Mouse (Mus musculus): ENCODE measurements at regions not wholly inside any gene's neighbourhood (a gene's known extent, or its start where the extent isn't known, plus 50 kb on each side); places are given as distances from the start of the nearest gene placed in this dataset.

DNA sequence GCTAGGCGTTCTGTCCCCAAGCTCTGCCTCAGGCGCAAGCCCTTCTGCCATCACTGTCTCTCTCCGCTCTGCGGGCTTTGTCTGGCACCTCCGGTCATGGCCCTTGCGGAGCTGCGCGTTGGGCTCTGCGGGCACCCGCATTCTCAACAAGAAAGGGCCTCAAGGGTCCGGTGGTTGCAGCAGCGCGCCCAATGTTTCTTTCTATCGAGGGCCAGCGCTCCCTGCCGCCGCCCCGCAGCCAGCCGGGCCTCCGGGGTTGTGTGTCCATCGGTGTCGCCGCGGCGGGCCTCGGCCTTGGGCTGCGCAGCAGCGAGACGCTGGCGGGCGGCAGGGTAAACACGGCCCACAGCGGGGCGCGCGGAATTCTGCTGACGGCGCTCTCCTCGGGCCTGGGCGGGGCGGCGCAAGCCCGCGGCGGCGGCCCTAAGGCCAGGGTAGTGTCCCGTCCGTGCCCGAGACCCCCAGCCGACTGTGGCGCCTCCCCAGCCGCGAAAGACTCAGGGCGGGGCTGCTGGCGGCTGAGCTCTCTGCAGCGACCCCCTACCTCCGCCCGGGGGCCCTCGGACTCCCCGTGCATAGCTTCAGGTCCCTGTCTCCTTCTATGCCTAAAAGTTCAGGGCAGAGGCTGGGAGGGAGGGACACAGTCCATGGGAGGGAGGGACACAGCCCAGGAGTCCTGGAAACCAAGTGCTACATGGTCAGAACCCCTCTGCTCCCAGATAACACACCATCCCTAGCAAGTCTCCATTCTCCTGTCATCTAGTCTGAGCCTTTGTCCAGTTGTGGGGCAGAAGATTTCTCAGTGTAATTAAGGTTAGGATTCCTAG lies 80.9 kb downstream of the Efnb1 start:
- peak; percentile 10 to 48 for DNase-seq (ENCODE audit: low spot score in 2 of 2)

DNA sequence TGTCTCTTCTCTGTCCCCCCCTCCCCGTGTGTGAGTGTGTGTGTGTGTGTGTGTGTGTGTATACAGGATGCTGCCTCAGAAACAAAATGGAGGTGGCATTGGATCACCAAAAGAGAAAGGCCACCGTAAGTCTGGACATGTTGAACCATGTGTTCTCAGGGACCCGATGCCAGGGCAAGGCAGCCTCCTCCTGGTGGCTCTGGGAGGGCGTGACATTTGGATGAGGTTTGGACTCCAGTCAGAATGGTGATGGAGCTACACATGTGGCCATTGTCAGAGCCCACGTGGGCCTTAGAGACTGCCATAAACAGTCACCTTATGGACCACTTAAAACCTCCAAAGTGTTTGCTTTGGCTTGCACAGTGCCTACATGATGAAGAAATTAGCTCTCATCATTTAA lies 80.0 kb downstream of the Efnb1 start:
- no peak for DNase-seq (ENCODE audit: low spot score in 2 of 2)

DNA sequence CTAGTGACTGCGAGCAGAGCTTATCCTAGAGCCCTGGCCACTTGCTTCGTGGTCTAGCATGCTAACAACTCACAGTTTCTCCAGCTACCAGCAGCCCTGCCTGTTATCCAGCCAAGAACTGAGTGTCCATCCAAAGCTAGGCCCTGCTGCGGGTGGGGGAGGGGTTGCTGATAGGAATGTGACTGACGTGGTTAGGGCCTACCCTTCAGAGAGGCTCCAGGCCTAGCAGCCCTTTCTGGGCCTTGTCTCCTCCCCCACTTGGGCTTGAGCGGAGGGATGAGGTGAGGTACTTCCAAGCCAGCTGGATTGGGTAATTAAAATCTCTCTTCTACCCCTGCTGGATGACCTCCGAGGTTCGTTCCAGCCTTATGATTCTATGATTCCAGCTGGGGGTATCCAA lies 79.2 kb downstream of the Efnb1 start:
- no peak for DNase-seq (ENCODE audit: low spot score in 2 of 2)

DNA sequence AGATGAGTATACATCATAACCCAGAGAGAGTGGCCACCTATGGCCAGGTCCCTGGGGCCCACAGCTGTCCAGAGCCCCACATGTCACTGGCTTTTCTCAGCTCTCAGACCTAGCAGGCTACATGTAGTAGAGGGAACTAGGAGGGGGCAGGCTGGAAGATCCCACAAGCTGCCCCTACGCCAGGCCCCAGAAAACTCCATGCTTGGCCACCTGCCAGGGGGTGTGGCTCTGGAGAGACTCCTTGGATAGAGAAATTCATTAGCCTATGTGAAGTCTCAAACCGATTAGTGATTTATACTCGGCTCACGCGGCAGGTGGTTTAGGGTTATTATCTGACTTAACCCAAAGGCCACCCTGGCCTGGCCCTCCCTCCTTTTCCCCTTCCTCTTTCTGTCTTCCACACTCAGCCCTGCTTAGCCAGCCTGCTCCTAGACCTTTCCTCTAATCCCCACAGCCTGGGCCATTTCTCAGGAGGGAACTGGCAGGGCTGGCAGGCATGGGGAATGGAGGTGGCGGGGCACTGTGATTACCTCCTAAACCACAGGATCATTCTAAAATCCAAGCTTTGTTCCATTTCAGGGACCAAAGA lies 77.7 kb downstream of the Efnb1 start:
- no peak for DNase-seq (ENCODE audit: low spot score in 2 of 2)

DNA sequence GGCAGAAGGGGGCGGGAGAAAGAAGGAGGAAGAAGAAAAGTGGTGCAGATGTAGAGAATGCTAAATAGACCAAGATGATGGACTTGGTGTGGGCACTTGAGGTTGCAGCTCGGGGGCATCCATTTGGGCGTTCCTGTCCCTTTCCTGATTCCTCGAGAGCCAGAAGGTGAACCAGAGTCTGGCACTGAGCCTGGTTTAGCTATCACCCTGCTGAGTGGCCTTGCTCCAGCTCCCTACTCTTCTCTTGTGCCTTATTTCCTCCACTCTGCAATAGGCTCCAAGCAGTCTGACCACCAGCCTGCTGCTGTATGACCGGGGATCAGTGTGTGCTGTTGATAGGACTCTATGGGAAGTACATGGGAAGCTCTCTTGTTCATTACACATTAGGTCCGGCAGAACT lies 68.1 kb downstream of the Efnb1 start:
- DNase-seq (ENCODE audit: low spot score in 2 of 2): no peak

DNA sequence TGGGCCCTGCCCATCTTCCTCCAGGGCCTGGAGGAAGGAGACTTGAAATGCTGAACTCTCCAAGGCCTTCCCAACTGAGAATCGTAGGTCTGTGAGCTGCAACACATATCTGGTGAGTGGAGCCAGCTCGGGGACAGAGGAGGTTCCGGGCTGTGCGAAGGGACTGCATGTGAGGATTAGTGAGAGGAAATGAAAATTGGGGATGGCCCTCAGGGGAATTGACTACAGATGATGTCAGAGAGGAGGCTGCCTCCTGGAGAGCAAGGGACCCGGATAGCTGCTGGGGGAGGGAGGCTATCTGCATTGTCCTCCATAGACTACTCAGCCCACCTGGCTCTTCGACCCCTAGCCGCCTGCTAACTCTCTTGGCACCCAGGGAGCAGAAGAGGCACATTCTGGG lies 65.2 kb downstream of the Efnb1 start:
- DNase-seq (ENCODE audit: low spot score in 2 of 2): no peak

DNA sequence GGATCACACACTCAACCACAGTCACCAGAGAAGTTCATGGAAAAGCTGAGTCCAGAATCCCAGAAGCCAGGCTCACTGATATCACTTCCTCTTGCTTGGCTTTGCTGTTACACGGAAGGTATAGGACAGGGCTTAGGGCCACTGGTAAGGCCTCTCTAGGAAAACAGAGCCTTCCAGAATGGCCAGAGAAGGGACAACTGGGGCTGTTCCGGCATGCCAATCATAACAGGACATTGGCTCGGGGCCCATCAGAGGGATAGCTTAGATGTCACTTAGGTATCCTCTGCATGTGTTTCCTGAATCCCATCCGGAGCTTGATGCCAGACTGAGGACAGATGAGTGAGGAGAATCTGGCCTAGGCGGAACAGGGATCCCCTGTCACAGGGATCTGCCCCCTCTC lies 63.7 kb downstream of the Efnb1 start:
- DNase-seq (ENCODE audit: low spot score in 2 of 2): no peak

DNA sequence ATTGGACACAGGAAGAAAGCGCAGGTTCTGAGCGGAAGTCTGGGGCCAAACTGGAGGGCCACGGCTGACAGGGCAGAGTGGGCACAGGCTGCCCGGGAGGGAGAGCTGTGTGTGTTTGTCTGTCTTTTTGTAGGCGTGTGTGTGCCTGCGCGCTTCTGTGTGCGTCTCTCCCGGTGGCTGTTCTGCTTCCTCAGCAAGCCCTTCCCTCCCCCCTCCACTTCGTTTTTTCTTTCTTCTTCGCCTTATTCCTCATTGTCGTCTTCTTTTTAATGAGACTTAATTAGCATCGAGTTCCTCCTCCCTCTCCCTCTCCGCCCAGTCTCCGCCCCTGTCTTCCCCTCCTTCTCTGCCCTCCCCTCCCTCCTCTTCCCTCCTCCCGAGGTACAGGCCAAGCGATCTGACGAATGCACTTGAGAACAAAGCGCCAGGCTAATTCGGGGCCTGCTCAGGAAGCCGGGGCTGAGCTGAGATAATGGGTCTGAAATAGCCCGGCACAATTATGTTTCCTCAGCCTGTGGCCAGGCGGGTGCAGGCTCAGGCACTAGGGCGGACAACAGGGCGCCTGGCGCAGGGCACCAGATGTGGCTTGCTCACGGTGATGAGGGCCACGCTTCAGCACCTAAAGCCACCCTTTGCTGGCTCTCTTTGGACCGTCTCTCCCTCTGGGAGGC lies 63.2 kb downstream of the Efnb1 start:
- DNase-seq (ENCODE audit: low spot score in 2 of 2): peak; percentile 44 to 71

Data from urinary bladder, postnatal 36 days (tissue).